Mouse (Mus musculus) lung, postnatal 25 days (tissue): ENCODE measurements around the gene Ip6k3.

Experiments
- DNase-seq: peaks from one replicate; pipeline ENCODE4 v3.0.0; 2022; ENCODE audit warnings: low spot score

The Ip6k3 gene

GRCm38 (mm10) chr17:27182401-27182800, 14.8 kb upstream of the Ip6k3 start:
- no peak for DNase-seq

GRCm38 (mm10) chr17:27181666-27182065, 14.1 kb upstream of the Ip6k3 start:
- DNase-seq = peak; percentile 33

- no peak for DNase-seq
Observed at GRCm38 (mm10) chr17:27179681-27180280, 12.2 kb upstream of the Ip6k3 start.

- no peak for DNase-seq
Observed at GRCm38 (mm10) chr17:27178427-27179177, 11.0 kb upstream of the Ip6k3 start.

- DNase-seq = no peak
Observed at GRCm38 (mm10) chr17:27178019-27178418, 10.4 kb upstream of the Ip6k3 start.

GRCm38 (mm10) chr17:27176754-27177153, 9.2 kb upstream of the Ip6k3 start:
- DNase-seq = no peak

GRCm38 (mm10) chr17:27176287-27176686, 8.7 kb upstream of the Ip6k3 start:
- no peak for DNase-seq

- DNase-seq = no peak
Observed at GRCm38 (mm10) chr17:27175196-27175874, 7.7 kb upstream of the Ip6k3 start.

- no peak for DNase-seq
Observed at GRCm38 (mm10) chr17:27173715-27174114, 6.1 kb upstream of the Ip6k3 start.

GRCm38 (mm10) chr17:27172459-27172858, 4.9 kb upstream of the Ip6k3 start:
- DNase-seq = no peak

- DNase-seq = no peak
Observed at GRCm38 (mm10) chr17:27171121-27171520, 3.5 kb upstream of the Ip6k3 start.

GRCm38 (mm10) chr17:27169952-27170695, 2.5 kb upstream of the Ip6k3 start:
- peak; percentile 17 for DNase-seq

- no peak for DNase-seq
Observed at GRCm38 (mm10) chr17:27168569-27168968, 974 bp upstream of the Ip6k3 start.

- no peak for DNase-seq
Observed at GRCm38 (mm10) chr17:27166901-27167300, 694 bp downstream of the Ip6k3 start.

GRCm38 (mm10) chr17:27165054-27165773, 2.4 kb downstream of the Ip6k3 start:
- DNase-seq = no peak

- DNase-seq = peak; percentile 65
Observed at GRCm38 (mm10) chr17:27160905-27161304, 6.7 kb downstream of the Ip6k3 start.

GRCm38 (mm10) chr17:27159169-27159568, 8.4 kb downstream of the Ip6k3 start:
- DNase-seq = no peak

GRCm38 (mm10) chr17:27158439-27158838, 9.2 kb downstream of the Ip6k3 start:
- DNase-seq = no peak

GRCm38 (mm10) chr17:27155752-27156151, 11.8 kb downstream of the Ip6k3 start:
- DNase-seq = no peak

GRCm38 (mm10) chr17:27154881-27155280, 12.7 kb downstream of the Ip6k3 start:
- no peak for DNase-seq

- DNase-seq = no peak
Observed at GRCm38 (mm10) chr17:27154256-27154655, 13.3 kb downstream of the Ip6k3 start.

- DNase-seq = no peak
Observed at GRCm38 (mm10) chr17:27153773-27154193, 13.8 kb downstream of the Ip6k3 start.
